Mouse (Mus musculus) midbrain, embryonic 11.5 days (tissue): ENCODE measurements around the gene Gtse1. TPM values are rescaled to one million over a fixed set of nuclear protein-coding genes. Genes with fewer than 3 reads are reported as not detected.

Experiments
- polyA plus RNA-seq: library from polyadenylated mRNA; unstranded; fragments of >200 nt; fragmentation: Nextera tagmentation; extraction: Ambion mirVana; gene quantifications from 2 replicates; pipeline ENCODE4 v1.2.1, GENCODE M21; 2014

The Gtse1 gene
- polyA plus RNA-seq, 1 experiment from 2014 or later, result 43.7 TPM

Other genes with a start within 250 kb of the Gtse1 start
- 0.62 and 0.92 TPM in 2 replicates for gene Ppara, start 124.8 kb upstream of the Gtse1 start, polyA plus RNA-seq
- gene Cdpf1, start 48.0 kb upstream of the Gtse1 start, polyA plus RNA-seq, result 18.1 and 21.8 TPM in 2 replicates
- gene Pkdrej, start 38.0 kb upstream of the Gtse1 start, polyA plus RNA-seq, result 0.07 and 0.15 TPM in 2 replicates
- 1.9 and 2.4 TPM in 2 replicates for gene Ttc38, start 27.4 kb upstream of the Gtse1 start, polyA plus RNA-seq
- gene Trmu, start 19.6 kb downstream of the Gtse1 start, polyA plus RNA-seq, result 29.9 and 33.5 TPM in 2 replicates
- 4.1 and 4.9 TPM in 2 replicates for gene Celsr1, start 174.0 kb downstream of the Gtse1 start, polyA plus RNA-seq
- 7.8 and 8.9 TPM in 2 replicates for gene Gramd4, start 197.9 kb downstream of the Gtse1 start, polyA plus RNA-seq